ENCODE assay signal across 11 mouse cellular contexts in genomic region chr5:125184826-125185225, GRCm38 (mm10). TPM values are rescaled to one million over a fixed set of nuclear protein-coding genes. Genes with fewer than 3 reads are reported as not detected.
DNase-seq lines count a peak whose midpoint lies in the region; ATAC-seq and TF ChIP-seq lines count a peak whose summit lies in the region.
"Had no signal": no experiment of that assay in that cellular context is flagged by ENCODE, and none has a peak within 500 bp of the region (broad histone marks: within the 10 kb centered on the region; RNA-seq: fewer than 3 reads in every experiment).

No protein-coding gene starts in this region.

- no peak for ATAC-seq in liver, embryonic 11.5 days (replicated peaks; ENCODE audit: low FRiP score)
- ATAC-seq in liver, embryonic 12.5 days: no peak
- peak; percentile 79 for ATAC-seq in embryonic facial prominence, embryonic 14.5 days (ENCODE audit: low read depth)

- peaks cover 11% of the 10 kb centered on the region for H3K4me1 ChIP-seq in liver, embryonic 11.5 days (replicated peaks; ENCODE audit: control insufficient read depth, insufficient read depth, low read length)
- H3K4me1 ChIP-seq in liver, embryonic 12.5 days: peaks cover 18% of the 10 kb centered on the region
- H3K4me1 ChIP-seq in embryonic facial prominence, embryonic 14.5 days (ENCODE audit: control insufficient read depth, insufficient read depth, low read length): peaks cover 25% of the 10 kb centered on the region

- H3K27me3 ChIP-seq in liver, embryonic 11.5 days (replicated peaks; ENCODE audit: control insufficient read depth, insufficient read depth, low read length): peaks cover 3% of the 10 kb centered on the region; the same call in 1 of the 2 replicates
- peaks cover 49% of the 10 kb centered on the region for H3K27me3 ChIP-seq in liver, embryonic 12.5 days (replicated peaks)
- H3K27me3 ChIP-seq in embryonic facial prominence, embryonic 14.5 days (replicated peaks; ENCODE audit: control insufficient read depth, insufficient read depth, low read length): no peaks in the 10 kb centered on the region
- H3K27me3 ChIP-seq: neural tube, embryonic 12.5 days had no signal

- H3K9ac ChIP-seq in liver, embryonic 11.5 days (ENCODE audit: low read depth, low read length): no peak overlapping the region
- no peak overlapping the region for H3K9ac ChIP-seq in liver, embryonic 12.5 days
- peak overlapping the region; percentile 9; the same call in 1 of the 2 replicates for H3K9ac ChIP-seq in embryonic facial prominence, embryonic 14.5 days (ENCODE audit: low read depth, low read length)
- H3K9ac ChIP-seq: neural tube, embryonic 12.5 days had no signal

- H3K4me2 ChIP-seq in liver, embryonic 11.5 days: no peak overlapping the region
- H3K4me2 ChIP-seq in liver, embryonic 12.5 days: no peak overlapping the region
- H3K4me2 ChIP-seq in embryonic facial prominence, embryonic 14.5 days (ENCODE audit: low read depth, low read length): peak overlapping the region; percentile 2; the same call in 1 of the 2 replicates
- H3K4me2 ChIP-seq: neural tube, embryonic 12.5 days had no signal

- H3K9me3 ChIP-seq in liver, embryonic 11.5 days (ENCODE audit: control insufficient read depth, low read length): peaks cover 5% of the 10 kb centered on the region; the same call in 1 of the 2 replicates
- no peaks in the 10 kb centered on the region for H3K9me3 ChIP-seq in liver, embryonic 12.5 days (replicated peaks)
- H3K9me3 ChIP-seq in embryonic facial prominence, embryonic 14.5 days (ENCODE audit: control insufficient read depth, low read length): no peaks in the 10 kb centered on the region
- H3K9me3 ChIP-seq: neural tube, embryonic 12.5 days had no signal

- no peak overlapping the region for H3K4me3 ChIP-seq in liver, embryonic 11.5 days (ENCODE audit: low read depth, low read length)
- no peak overlapping the region for H3K4me3 ChIP-seq in liver, embryonic 12.5 days
- H3K4me3 ChIP-seq in embryonic facial prominence, embryonic 14.5 days (ENCODE audit: low read depth, low read length): no peak overlapping the region
- no peak overlapping the region for H3K4me3 ChIP-seq in layer of hippocampus, adult 2 months
- H3K4me3 ChIP-seq: neural tube, embryonic 12.5 days had no signal

- peak overlapping the region; percentile 38; the same call in 1 of the 2 replicates for H3K27ac ChIP-seq in liver, embryonic 11.5 days (ENCODE audit: low read depth, low read length)
- no peak overlapping the region for H3K27ac ChIP-seq in liver, embryonic 12.5 days
- H3K27ac ChIP-seq in embryonic facial prominence, embryonic 14.5 days (replicated peaks; ENCODE audit: low read depth, low read length): peak overlapping the region; percentile 91
- no peak overlapping the region for H3K27ac ChIP-seq in layer of hippocampus, adult 2 months
- H3K27ac ChIP-seq: neural tube, embryonic 12.5 days had no signal

- no peaks in the 10 kb centered on the region for H3K36me3 ChIP-seq in liver, embryonic 11.5 days (ENCODE audit: control insufficient read depth, insufficient read depth, low read length)
- H3K36me3 ChIP-seq in liver, embryonic 12.5 days: no peaks in the 10 kb centered on the region
- H3K36me3 ChIP-seq in embryonic facial prominence, embryonic 14.5 days (ENCODE audit: control insufficient read depth, insufficient read depth, low read length): no peaks in the 10 kb centered on the region
- H3K36me3 ChIP-seq: neural tube, embryonic 12.5 days had no signal

- TF ChIP-seq CTCF in layer of hippocampus, adult 2 months (conservative IDR thresholded peaks at IDR 0.05): no peak

- 30% methylated on average over 6 of the region's 6 CpGs for WGBS in liver, embryonic 11.5 days
- 49% methylated on average over 6 of the region's 6 CpGs for WGBS in liver, embryonic 12.5 days (ENCODE audit: insufficient replicate concordance)
- WGBS in embryonic facial prominence, embryonic 14.5 days: 8% methylated on average over 6 of the region's 6 CpGs

- DNase-seq in liver, embryonic 11.5 days (ENCODE audit: low spot score): no peak
- peak; percentile 97 for DNase-seq in ZHBTc4 (ENCODE audit: low read depth, low spot score)
- peak; percentile 93 for DNase-seq in embryonic facial prominence, embryonic 14.5 days (ENCODE audit: low spot score)
- DNase-seq in mesoderm, embryonic 11.5 days (ENCODE audit: low read depth, low spot score): peak; percentile 90
- no peak for DNase-seq in B cell, adult 2 months
- DNase-seq in layer of hippocampus, adult 2 months (ENCODE audit: low spot score in 2 of 2): no peak
- DNase-seq in thymus, postnatal 4 days: no peak
- DNase-seq: heart, postnatal 36 days; thymus, adult 18-20 months had no signal

RNA-seq across cellular contexts. Expression of gene Ncor2, which starts 5.8 kb away (rescaled TPM):
- polyA plus RNA-seq in liver, embryonic 11.5 days (2014; fragmentation: Nextera tagmentation; extraction: Ambion mirVana): 14.0 and 17.2 TPM in 2 replicates
- 9.7 and 10.0 TPM in 2 replicates for polyA plus RNA-seq in liver, embryonic 12.5 days (2016; fragmentation: Nextera tagmentation; extraction: Ambion mirVana)
- 34.9 and 37.3 TPM in 2 replicates for polyA plus RNA-seq in embryonic facial prominence, embryonic 14.5 days (2014; fragmentation: Nextera tagmentation; extraction: Ambion mirVana)
- 100 to 1,000 TPM; 285 to 307 TPM for total RNA-seq in layer of hippocampus, adult 2 months (2021)

Comparison
In these comparisons a context has a peak if more than half of its experiments do, and no peak if none do; other contexts are left out.
1. H3K27ac ChIP-seq: peak in liver, embryonic 11.5 days (single experiment) and embryonic facial prominence, embryonic 14.5 days (single experiment); none in liver, embryonic 12.5 days (single experiment) and layer of hippocampus, adult 2 months (single experiment).
2. DNase-seq: peak in ZHBTc4 (single experiment), embryonic facial prominence, embryonic 14.5 days (single experiment) and mesoderm, embryonic 11.5 days (single experiment); none in liver, embryonic 11.5 days (single experiment), B cell, adult 2 months (0 of 2), layer of hippocampus, adult 2 months (0 of 2) and thymus, postnatal 4 days (single experiment).